Mouse (Mus musculus) ES-Bruce4 (cell line): ENCODE data around the gene Fkrp. TPM values are rescaled to one million over a fixed set of nuclear protein-coding genes. Genes with fewer than 3 reads are reported as not detected.

Experiments used
- H3K27ac ChIP-seq: 2 replicates; pipeline ENCODE4 v1.5.1; 2012; ENCODE audit warnings: low read length, inconsistent platforms; ENCODE audit not compliant: insufficient read depth
- H3K27me3 ChIP-seq: 2 replicates; pipeline ENCODE4 v1.6.1; 2012; ENCODE audit warnings: mild to moderate bottlenecking, low read length, inconsistent platforms; ENCODE audit not compliant: control insufficient read depth, poor library complexity, insufficient read depth, severe bottlenecking
- H3K36me3 ChIP-seq: 2 replicates; pipeline ENCODE4 v1.6.1; 2012; ENCODE audit warnings: inconsistent platforms, mild to moderate bottlenecking, low read length, moderate library complexity; ENCODE audit not compliant: control insufficient read depth, poor library complexity, insufficient read depth, severe bottlenecking
- H3K4me1 ChIP-seq: one replicate; pipeline ENCODE4 v1.8.1; 2011; ENCODE audit warnings: low read length; ENCODE audit not compliant: control insufficient read depth, insufficient read depth
- H3K4me3 ChIP-seq: 2 replicates; pipeline ENCODE4 v1.5.1; 2011; ENCODE audit warnings: low read depth, mild to moderate bottlenecking, low read length
- H3K9ac ChIP-seq: 2 replicates; pipeline ENCODE4 v1.6.1; 2012; ENCODE audit warnings: low read depth, mild to moderate bottlenecking, inconsistent platforms; ENCODE audit not compliant: poor library complexity, severe bottlenecking
- H3K9me3 ChIP-seq: replicated peaks from 2 replicates; pipeline ENCODE4 v1.6.1; 2012; ENCODE audit warnings: mild to moderate bottlenecking, low read length, inconsistent platforms; ENCODE audit not compliant: control insufficient read depth, poor library complexity, insufficient read depth, severe bottlenecking
- CTCF ChIP-seq: IDR thresholded peaks from one replicate; pipeline ENCODE4 v1.8.1; 2011; ENCODE audit warnings: low read depth, low read length
- EP300 ChIP-seq: IDR thresholded peaks from 2 replicates; pipeline ENCODE4 v1.6.1; 2011; ENCODE audit warnings: low read depth, low read length; ENCODE audit not compliant: insufficient read depth
- POLR2A ChIP-seq: IDR thresholded peaks from one replicate; pipeline ENCODE4 v1.8.1; 2011; ENCODE audit warnings: low read length; ENCODE audit not compliant: insufficient read depth
- polyA plus RNA-seq: library from polyadenylated mRNA; stranded (reverse); fragments of >200 nt; gene quantifications from 2 replicates; pipeline ENCODE4 v1.2.4, GENCODE M21; 2011; ENCODE audit warnings: low read depth; ENCODE audit not compliant: missing spikeins, insufficient read depth, insufficient read length

The Fkrp gene
- polyA plus RNA-seq, 1 experiment, result 14.7 TPM

DNA sequence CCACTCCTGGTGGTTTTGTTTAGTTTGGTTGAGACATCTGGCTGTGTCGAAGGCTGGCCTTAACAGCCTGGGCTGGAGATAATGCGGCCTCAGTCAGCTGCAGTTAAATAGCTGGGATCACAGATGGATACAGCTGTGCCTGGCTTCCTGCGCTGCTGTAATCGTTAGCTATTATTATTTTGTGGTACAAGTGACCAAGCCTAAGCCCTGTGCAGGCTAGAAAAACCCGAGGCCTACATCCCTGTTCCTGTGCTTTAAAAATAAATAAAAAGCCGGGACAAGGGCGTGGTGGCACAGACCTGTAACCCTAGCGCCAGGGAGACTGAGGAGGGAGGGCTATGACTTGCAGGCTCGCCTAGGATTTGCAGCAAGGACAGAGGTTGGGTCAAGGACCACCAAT, 7.9 kb downstream of the Fkrp start:
- no peak overlapping the region for H3K9ac ChIP-seq

GRCm38 (mm10) chr7:16807936-16808335, 8.6 kb downstream of the Fkrp start:
- H3K4me3 ChIP-seq, result no peak overlapping the region
- H3K27me3 ChIP-seq, result no peaks in the 10 kb centered on the region
- H3K27ac ChIP-seq, result no peak overlapping the region
- H3K4me1 ChIP-seq, result no peaks in the 10 kb centered on the region
- H3K36me3 ChIP-seq, result no peaks in the 10 kb centered on the region
- no peak overlapping the region for H3K9ac ChIP-seq
- no peaks in the 10 kb centered on the region for H3K9me3 ChIP-seq
- TF ChIP-seq POLR2A (no peak), CTCF (peak; percentile 69)

More for the DNA sequence above, 7.9 kb downstream of the Fkrp start:
- TF ChIP-seq POLR2A, result no peak
- H3K4me3 ChIP-seq, result no peak overlapping the region
- H3K27ac ChIP-seq, result no peak overlapping the region
- H3K4me1 ChIP-seq, result no peaks in the 10 kb centered on the region
- H3K9me3 ChIP-seq, result no peaks in the 10 kb centered on the region
- no peaks in the 10 kb centered on the region for H3K36me3 ChIP-seq
- no peaks in the 10 kb centered on the region for H3K27me3 ChIP-seq

DNA sequence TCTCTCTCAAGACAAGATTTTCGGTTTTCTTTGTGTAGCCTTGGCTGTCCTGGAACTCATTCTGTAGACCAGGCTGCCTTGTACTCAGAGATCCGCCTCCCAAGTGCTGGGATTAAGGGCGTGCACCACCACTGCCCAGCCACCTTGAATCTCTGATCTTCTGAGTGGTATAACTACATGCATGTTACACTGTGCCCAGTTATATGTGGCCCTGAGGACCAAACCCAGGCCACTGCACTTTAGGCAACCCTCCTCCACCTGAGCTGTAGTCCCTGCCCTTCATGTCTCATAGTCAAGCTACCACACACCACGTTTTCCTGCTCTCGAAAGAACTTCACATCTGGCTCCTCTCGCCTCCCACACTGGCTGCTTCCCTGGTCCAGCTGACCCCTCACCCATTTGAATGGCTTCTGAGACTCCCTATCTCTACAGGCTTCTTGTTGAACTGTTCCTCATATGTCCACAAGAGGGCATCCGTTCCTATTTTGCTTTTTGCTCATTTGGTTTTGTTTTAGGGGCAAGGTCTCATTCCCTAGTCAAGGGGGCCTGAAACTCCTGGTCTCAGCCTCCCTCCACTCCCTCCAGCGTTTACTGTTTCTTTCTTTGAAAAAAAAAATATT, 12.0 kb downstream of the Fkrp start:
- H3K9me3 ChIP-seq, result no peaks in the 10 kb centered on the region
- no peak overlapping the region for H3K27ac ChIP-seq
- no peak overlapping the region for H3K4me3 ChIP-seq
- TF ChIP-seq CTCF (peak; percentile 17), POLR2A (no peak)
- H3K36me3 ChIP-seq, result no peaks in the 10 kb centered on the region
- H3K9ac ChIP-seq, result no peak overlapping the region
- no peaks in the 10 kb centered on the region for H3K27me3 ChIP-seq
- no peaks in the 10 kb centered on the region for H3K4me1 ChIP-seq

DNA sequence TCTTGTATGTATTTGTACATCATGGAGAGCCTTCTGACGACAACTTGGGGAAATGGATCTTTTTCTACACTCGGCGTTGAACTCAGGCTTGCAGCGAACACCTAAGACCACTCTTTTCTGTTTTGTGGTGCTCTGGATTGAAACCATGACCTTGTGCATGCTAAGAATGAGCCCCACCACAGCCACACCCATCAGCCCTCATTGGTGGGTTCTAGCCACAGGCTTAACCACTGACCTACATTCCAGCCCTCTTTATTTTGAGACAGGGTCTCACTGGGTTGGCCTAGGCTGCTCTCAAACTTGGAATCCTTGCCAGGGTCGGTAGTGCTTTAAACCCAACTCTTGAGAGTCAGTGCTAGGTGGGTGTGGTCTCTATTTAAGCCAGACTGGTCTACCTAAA, 21.6 kb downstream of the Fkrp start:
- H3K9me3 ChIP-seq, result no peaks in the 10 kb centered on the region
- H3K36me3 ChIP-seq, result peaks cover 60% of the 10 kb centered on the region
- TF ChIP-seq EP300, result no peak
- TF ChIP-seq CTCF, result no peak
- no peak for TF ChIP-seq POLR2A
- H3K9ac ChIP-seq, result no peak overlapping the region
- no peaks in the 10 kb centered on the region for H3K27me3 ChIP-seq
- H3K27ac ChIP-seq, result no peak overlapping the region
- H3K4me3 ChIP-seq, result no peak overlapping the region
- no peaks in the 10 kb centered on the region for H3K4me1 ChIP-seq

DNA sequence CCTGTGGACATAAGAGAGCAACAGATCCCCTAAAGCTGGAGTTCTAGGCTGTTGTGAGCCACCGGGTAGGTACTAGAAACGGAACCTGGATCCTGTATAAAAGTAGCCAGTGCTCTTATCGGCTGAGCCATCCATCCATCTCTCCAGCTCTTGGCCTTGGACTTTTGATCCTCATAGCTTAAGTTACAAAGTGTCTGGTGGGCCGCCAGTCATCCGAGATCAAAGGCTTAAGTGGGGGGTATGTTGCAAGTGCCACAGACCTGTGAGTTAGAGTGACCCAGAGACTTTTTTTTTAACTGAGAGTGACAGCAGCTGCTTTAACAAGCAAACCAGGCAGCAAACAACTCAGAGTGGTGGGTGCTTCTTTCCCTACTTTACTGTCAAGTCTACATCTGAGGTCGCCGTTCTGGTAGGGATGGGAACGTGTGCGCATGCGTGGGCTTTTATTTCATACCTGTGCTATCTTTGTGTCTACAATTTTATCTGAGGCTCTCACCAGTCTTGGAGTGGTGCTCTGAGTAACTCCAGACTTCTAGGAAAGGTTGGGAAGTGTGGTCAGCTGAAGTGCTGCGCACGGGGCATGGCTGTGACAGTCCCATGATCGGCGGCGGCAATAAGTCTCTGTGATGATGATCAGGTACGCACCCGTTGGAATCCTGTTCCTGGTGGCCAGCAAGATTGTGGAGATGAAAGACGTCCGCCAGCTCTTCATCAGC, 23.4 kb downstream of the Fkrp start:
- Histone ChIP-seq H3K4me3 (no peak overlapping the region), H3K9ac (no peak overlapping the region), H3K4me1 (no peaks in the 10 kb centered on the region), H3K27me3 (no peaks in the 10 kb centered on the region), H3K27ac (no peak overlapping the region), H3K9me3 (no peaks in the 10 kb centered on the region), H3K36me3 (peaks cover 69% of the 10 kb centered on the region)
- TF ChIP-seq POLR2A (no peak), EP300 (no peak), CTCF (no peak)

DNA sequence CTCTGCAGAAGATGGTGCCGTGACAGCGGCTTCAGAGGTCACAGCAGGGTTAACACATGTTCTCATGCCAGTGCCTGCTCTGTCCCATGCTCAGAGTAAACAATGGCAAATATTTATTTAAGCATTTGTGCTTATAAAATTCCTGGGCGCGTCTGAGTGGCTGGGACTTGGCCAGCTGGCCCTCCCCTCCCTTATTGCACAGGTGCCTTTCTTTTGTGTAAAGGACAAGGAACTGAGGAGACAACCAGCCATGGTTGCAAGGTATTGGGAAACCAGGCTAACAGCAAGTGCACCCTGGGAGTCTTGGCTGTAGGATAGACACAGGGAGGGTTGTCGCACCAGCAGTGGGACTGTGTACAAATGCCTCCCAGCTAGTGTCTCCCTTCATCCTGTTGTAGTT, 24.2 kb downstream of the Fkrp start:
- Histone ChIP-seq H3K4me1 (no peaks in the 10 kb centered on the region), H3K4me3 (no peak overlapping the region), H3K9ac (no peak overlapping the region), H3K9me3 (no peaks in the 10 kb centered on the region), H3K27ac (no peak overlapping the region), H3K27me3 (no peaks in the 10 kb centered on the region), H3K36me3 (peaks cover 63% of the 10 kb centered on the region)
- no peak for TF ChIP-seq EP300
- TF ChIP-seq POLR2A, result no peak
- no peak for TF ChIP-seq CTCF
